Mouse (Mus musculus) bone marrow macrophage, adult 2 months (primary cell): ENCODE results near the gene Anapc13. TPM values are rescaled to one million over a fixed set of nuclear protein-coding genes. Genes with fewer than 3 reads are reported as not detected.

Experiments used
- H3K27ac ChIP-seq: 2 replicates; pipeline ENCODE4 v1.5.1; 2012; ENCODE audit warnings: low read depth, low read length; ENCODE audit not compliant: insufficient read depth
- H3K4me1 ChIP-seq: 2 replicates; pipeline ENCODE4 v1.6.1; 2012; ENCODE audit warnings: low read length; ENCODE audit not compliant: control insufficient read depth, insufficient read depth
- H3K4me3 ChIP-seq: 2 replicates; pipeline ENCODE4 v1.5.1; 2012; ENCODE audit warnings: mild to moderate bottlenecking, low read length, moderate library complexity; ENCODE audit not compliant: insufficient read depth
- CTCF ChIP-seq: IDR thresholded peaks from 2 replicates; pipeline ENCODE4 v1.5.1; 2012; ENCODE audit warnings: low read depth, mild to moderate bottlenecking, low read length, moderate library complexity
- POLR2A ChIP-seq: IDR thresholded peaks from 2 replicates; pipeline ENCODE4 v1.6.1; 2012; ENCODE audit warnings: mild to moderate bottlenecking, low read depth, low read length, borderline replicate concordance
- polyA plus RNA-seq: library from polyadenylated mRNA; stranded (reverse); fragments of >200 nt; gene quantifications from 2 replicates; pipeline ENCODE4 v1.2.4, GENCODE M21; 2012; ENCODE audit not compliant: missing spikeins, insufficient read depth, insufficient read length

Gene Anapc13
- polyA plus RNA-seq, 1 experiment, result 99.3 TPM

DNA sequence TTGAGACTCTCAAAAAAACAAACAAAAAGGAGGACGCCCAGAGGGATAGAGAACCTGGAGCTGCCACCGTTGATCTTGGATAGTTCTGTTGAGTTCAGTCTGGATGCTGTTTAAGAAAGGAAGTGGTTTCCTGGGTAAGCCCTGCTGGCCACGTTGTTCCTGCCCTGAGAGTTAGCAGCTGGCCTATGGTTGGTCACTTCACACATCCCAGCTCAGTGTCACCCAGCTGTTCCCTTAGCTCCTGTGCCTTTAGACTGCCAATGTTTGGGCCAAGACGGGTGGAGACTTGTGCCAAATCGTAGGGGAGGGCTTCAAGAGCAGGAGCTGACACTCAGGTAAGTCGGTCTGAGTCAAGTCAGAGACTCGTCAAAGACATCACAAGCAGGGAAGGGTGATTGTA lies 3.0 kb downstream of the Anapc13 start:
- TF ChIP-seq POLR2A (no peak), CTCF (no peak)
- H3K4me1 ChIP-seq, result peaks cover 24% of the 10 kb centered on the region

GRCm38 (mm10) chr9:102631589-102632147 lies 5.6 kb downstream of the Anapc13 start:
- Histone ChIP-seq H3K27ac (no peak overlapping the region), H3K4me3 (no peak overlapping the region)

More for the DNA sequence above, 3.0 kb downstream of the Anapc13 start:
- no peak overlapping the region for H3K27ac ChIP-seq
- H3K4me3 ChIP-seq, result no peak overlapping the region

DNA sequence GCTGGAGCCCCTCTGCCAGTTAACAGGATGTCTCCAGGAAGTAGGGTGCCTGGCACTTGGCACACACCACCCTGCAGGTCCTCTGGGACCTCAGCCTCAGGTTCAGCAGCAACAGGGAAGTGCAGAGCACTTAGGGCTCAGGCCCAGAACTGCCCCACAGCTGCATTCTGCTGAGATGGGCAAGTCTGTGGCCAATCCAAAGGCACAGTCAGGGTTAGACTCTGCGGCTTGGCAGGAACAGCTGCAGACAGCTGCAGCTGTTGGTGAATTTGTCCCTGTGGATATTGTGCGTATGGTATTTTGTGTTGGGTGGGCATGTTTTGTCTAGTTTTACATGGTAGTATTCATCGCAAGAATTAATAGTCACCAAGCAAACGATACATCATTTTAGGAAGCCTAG lies 6.1 kb downstream of the Anapc13 start:
- TF ChIP-seq POLR2A (no peak), CTCF (no peak)
- H3K4me1 ChIP-seq, result peaks cover 18% of the 10 kb centered on the region
- H3K4me3 ChIP-seq, result no peak overlapping the region
- no peak overlapping the region for H3K27ac ChIP-seq

More at GRCm38 (mm10) chr9:102631589-102632147, 5.6 kb downstream of the Anapc13 start:
- peaks cover 19% of the 10 kb centered on the region for H3K4me1 ChIP-seq
- TF ChIP-seq CTCF (no peak), POLR2A (no peak)

GRCm38 (mm10) chr9:102632923-102633537 lies 6.9 kb downstream of the Anapc13 start:
- Histone ChIP-seq H3K4me3 (no peak overlapping the region), H3K4me1 (peaks cover 11% of the 10 kb centered on the region), H3K27ac (no peak overlapping the region)
- no peak for TF ChIP-seq CTCF
- TF ChIP-seq POLR2A, result no peak

- Histone ChIP-seq H3K4me3 (no peak overlapping the region), H3K27ac (no peak overlapping the region), H3K4me1 (no peaks in the 10 kb centered on the region)
- TF ChIP-seq CTCF, result no peak
- no peak for TF ChIP-seq POLR2A
Observed at GRCm38 (mm10) chr9:102634453-102634852, 8.4 kb downstream of the Anapc13 start.

- H3K4me3 ChIP-seq, result no peak overlapping the region
- no peak overlapping the region for H3K27ac ChIP-seq
- TF ChIP-seq POLR2A, result no peak
- TF ChIP-seq CTCF, result peak; percentile 49; the same call in 1 of the 2 replicates
- H3K4me1 ChIP-seq, result no peaks in the 10 kb centered on the region
Observed at GRCm38 (mm10) chr9:102636553-102636952, 10.5 kb downstream of the Anapc13 start.

DNA sequence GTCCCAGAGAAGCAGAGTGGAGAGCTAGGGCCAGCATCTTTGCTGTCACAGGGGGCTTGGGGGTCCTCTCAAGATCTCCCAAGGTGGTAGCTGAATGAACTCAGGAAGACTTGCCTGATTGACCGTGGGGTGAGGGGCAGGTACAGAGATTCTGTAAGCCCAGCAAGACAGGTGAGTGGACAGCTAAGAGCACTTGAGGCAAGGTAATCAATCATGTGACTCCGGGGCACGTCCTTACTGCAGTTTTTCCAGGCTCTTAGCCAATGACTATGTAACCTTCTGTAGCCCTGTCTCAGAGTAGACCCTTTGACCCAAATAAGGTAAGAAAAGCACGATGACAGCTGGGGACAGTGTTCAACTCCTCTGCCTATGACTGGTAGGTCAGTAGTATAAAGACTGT lies 11.0 kb downstream of the Anapc13 start:
- TF ChIP-seq POLR2A, result no peak
- TF ChIP-seq CTCF, result no peak
- Histone ChIP-seq H3K4me3 (no peak overlapping the region), H3K27ac (no peak overlapping the region), H3K4me1 (no peaks in the 10 kb centered on the region)

GRCm38 (mm10) chr9:102638963-102639362 lies 12.9 kb downstream of the Anapc13 start:
- no peak for TF ChIP-seq POLR2A
- TF ChIP-seq CTCF, result no peak
- Histone ChIP-seq H3K4me1 (no peaks in the 10 kb centered on the region), H3K4me3 (no peak overlapping the region), H3K27ac (no peak overlapping the region)

GRCm38 (mm10) chr9:102639510-102639909 lies 13.4 kb downstream of the Anapc13 start:
- no peaks in the 10 kb centered on the region for H3K4me1 ChIP-seq
- H3K4me3 ChIP-seq, result no peak overlapping the region
- no peak overlapping the region for H3K27ac ChIP-seq
- TF ChIP-seq POLR2A, result no peak
- TF ChIP-seq CTCF, result no peak

GRCm38 (mm10) chr9:102641531-102641930 lies 15.4 kb downstream of the Anapc13 start:
- H3K27ac ChIP-seq, result no peak overlapping the region
- no peak overlapping the region for H3K4me3 ChIP-seq
- H3K4me1 ChIP-seq, result no peaks in the 10 kb centered on the region
- TF ChIP-seq CTCF, result no peak
- TF ChIP-seq POLR2A, result no peak
